Mouse (Mus musculus): Measurements from ENCODE around the gene Tmem106b. TPM values are rescaled to one million over a fixed set of nuclear protein-coding genes. Genes with fewer than 3 reads are reported as not detected.

The Tmem106b gene
- polyA plus RNA-seq (2012; rRNA removed) = 25.8 and 26.1 TPM in 2 replicates

GRCm38 (mm10) chr6:13069302-13070146 lies at the start of gene Tmem106b:
TSS of gene Tmem106b (plus strand) at chr6:13069759.

Other genes starting within 250 kb of the Tmem106b start
- gene Vwde, start 155.2 kb downstream of the Tmem106b start, polyA plus RNA-seq (2012; rRNA removed) = 0.05 and 0.15 TPM in 2 replicates